Mouse (Mus musculus) liver, embryonic 14.5 days (tissue): ENCODE measurements around the gene Emcn.

Experiments used
- CTCF ChIP-seq: IDR thresholded peaks from 2 replicates; pipeline ENCODE4 v1.5.1; 2016; ENCODE audit warnings: antibody characterized with exemption, low read depth, control low read depth
- EP300 ChIP-seq: IDR thresholded peaks from 2 replicates; pipeline ENCODE4 v1.6.1; 2016; ENCODE audit warnings: antibody characterized with exemption, low read depth

GRCm38 (mm10) chr3:137343446-137343845 is 2.6 kb downstream of the Emcn start:
- TF ChIP-seq CTCF = no peak
- TF ChIP-seq EP300 = no peak
